Mouse (Mus musculus): Measurements from ENCODE around the gene Ppp2r5d.

GRCm38 (mm10) chr17:46703971-46704886 lies 682 bp downstream of the Ppp2r5d start:
- TF ChIP-seq CTCF (IDR thresholded peaks at IDR 0.05; ENCODE audit: low read depth, low read length) (no peak), POLR2A (IDR thresholded peaks at IDR 0.05; ENCODE audit: extremely low read depth, insufficient read depth, low read length) (no peak)

Measured in liver, adult 2 months (tissue).